Mouse (Mus musculus) lung, postnatal 36 days (tissue): Measurements from ENCODE around the gene Tbcd.

ENCODE experiments used
- DNase-seq: peaks from one replicate; pipeline ENCODE4 v3.0.0; 2022; ENCODE audit warnings: mixed read lengths

Tbcd gene

DNA sequence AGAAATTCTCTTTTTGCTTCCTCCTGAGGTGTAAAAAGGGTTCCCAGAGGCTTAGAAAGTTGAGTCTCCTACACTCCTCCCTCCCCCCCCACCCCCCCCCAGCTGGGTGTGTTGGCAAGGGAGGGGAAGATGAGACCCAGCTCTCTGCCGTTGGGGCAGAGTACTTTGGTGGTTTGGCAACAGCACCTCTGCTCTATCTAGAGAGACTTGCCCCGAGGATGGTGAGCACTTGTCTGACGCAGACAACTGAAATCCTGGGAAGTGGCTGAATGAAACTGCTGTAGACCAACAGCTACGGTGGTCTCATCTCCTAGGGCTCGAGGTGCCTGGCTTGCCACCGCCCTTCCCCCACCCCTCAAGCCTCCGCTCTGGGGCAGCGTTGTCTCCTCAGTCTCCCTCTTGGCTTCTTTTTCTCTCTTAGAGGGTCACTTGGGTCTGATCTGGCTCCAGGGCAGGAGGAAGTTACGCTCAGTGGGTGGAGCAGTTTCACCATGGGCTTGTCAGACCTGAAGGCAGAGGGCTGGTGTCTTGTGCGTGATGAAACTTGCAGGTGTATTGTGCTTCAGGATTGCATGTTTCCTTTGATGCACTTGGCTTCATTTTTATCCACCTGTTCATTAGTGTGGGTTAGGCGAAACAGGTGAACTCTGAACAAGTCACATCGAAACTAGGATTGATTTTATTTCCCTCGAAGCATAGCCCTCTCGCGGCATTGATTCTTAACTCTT lies 27.9 kb downstream of the Tbcd start:
- no peak for DNase-seq

GRCm38 (mm10) chr11:121481129-121481528 lies 29.4 kb downstream of the Tbcd start:
- no peak for DNase-seq

DNA sequence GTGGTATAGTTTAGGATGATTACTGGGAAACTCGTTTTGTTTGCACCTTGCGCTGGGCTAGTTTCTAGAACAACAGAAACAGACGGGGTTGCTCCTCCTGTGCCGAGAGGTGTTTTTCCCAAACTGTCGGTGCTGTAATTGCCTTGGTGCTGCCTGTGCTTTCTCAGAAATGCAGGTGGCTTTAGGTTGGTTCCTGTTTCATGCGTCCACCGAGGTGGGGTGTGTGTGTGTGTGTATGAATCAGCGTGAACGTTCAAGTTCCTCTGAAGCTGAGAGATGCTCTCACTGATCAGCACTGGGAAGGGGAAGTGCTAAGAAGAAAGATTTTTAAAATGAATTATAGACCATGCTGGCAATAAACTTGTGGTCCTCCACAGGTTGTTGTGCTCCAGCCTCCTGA lies 34.1 kb downstream of the Tbcd start:
- peak; percentile 21 for DNase-seq

DNA sequence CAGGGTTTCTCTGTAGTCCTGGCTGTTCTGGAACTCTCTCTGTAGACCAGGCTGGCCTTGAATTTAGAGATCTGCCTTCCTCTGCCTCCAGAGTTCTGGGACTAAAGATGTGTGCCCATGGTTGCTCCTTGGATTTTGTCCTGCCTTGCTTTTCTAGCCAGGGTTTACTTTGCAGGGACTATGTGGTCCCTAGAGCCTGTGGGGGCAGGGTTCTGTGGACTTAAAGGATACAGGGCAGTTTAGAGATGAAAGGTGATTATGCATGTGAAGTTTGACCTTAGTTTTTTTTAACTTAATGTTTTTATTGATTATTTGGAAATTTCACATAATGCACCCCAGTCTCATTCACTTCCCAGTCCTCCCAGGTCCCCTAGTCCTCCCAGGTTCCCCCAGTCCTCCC lies 38.9 kb downstream of the Tbcd start:
- no peak for DNase-seq

DNA sequence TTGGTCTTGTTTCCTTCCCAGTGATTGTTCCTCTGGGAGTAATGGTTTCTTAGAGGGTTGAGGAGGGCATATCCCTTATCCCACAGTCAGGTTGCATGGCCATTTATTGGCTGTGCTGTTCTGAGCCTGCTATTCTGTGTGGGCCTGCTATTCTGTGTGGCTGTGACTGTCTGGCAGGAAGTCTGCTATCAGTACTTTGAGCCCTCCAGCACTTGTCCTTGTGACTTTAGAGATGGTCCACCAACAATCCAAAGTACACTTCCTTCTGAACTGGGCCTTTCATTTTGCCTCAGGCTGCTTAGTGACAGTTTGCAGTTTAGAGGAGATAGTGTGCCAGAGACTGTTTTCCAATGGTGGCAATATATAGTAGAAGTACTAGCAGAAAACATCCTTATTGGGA lies 48.8 kb downstream of the Tbcd start:
- DNase-seq, result no peak

GRCm38 (mm10) chr11:121501525-121501924 lies 49.8 kb downstream of the Tbcd start:
- no peak for DNase-seq

DNA sequence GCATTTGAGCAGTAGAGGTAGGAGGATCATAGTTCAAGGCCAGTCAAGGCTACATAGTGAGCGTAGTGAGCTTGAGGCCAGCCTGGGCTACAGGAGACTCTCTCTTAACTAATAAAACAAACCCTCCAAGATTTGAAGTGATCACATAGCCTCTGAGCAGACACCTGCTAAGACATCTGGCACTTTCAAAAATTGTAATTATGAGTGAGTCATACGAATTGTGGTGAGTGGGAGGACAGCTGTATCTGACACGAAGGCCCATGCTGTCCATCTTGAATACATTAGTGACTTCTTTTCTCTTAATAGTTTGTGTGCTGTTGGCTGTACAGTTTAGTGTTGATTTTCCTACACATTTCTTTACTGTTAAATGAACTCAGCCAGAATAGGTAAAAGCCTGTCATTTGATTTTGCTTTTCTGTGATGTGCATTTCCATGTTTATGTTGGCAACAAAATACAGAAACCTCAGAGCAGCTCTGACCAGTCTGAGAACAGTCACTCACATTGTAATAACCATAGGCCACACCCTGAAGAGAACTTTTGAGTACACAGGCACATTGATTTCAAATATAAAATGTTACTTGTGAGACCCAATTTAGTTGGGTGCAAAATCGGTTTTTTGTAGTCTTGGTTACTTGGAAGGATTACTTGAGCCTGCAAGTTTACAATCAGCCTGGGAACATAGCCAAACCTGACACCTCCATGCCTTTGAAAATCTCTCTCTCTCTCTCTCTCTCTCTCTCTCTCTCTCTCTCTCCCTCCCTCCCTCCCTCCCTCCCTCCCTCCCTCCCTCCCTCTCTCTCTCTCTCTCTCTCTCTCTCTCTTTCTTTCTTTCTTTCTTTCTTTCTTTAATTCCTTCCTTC lies 50.5 kb downstream of the Tbcd start:
- no peak for DNase-seq

DNA sequence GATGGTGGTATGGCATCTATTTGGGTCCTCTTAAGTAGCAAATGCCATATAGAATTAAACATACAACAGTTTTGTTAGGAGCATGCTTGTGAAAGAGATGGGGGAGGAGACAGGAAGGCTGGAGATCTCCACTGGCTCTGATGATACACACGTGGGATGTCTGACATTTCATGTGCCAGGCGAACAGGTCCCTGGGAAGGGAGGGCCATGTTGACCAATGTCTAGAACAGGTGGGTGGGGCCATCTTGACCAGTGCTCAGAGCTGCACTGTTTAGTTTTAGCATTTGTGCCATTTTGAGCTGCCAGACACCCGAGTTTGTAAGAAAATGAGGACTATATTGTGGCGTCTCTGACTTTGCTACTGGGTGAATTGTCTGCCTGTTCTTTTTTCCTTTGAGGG lies 56.7 kb downstream of the Tbcd start:
- DNase-seq, result no peak

GRCm38 (mm10) chr11:121510512-121511246 lies 58.9 kb downstream of the Tbcd start:
- DNase-seq, result peak; percentile 17

DNA sequence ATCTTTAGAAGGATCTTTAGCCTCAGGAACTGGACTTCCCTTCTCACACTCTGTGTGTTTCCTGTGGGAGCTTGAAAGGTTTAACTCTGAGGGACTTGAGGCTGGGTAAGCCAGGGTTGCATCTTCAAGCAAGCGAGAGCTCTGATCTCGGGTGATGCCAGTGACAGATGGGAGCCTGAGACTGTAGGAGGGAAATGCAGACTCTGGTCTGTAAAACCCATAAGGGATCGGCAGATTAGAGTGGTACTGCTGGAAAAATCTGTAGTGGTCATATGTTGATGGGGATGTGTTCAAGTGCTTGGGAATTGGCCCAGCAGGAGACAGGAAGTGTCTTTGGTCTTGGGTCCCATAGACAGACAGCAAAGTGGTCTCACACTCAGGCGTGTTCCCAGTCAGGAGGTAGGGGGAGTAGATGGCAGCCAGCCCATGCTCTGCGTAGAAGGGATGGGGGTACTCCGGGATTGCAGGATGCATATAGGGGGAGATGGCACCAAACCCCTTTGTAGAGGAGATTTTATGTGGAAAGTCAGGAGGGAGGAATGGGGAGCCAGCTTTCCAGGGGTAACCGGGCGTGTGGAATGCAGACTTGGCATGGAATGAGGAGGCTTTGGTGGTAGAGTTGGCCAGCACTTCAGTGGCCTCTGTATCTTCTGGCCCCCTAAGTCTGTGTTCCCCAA lies 61.3 kb downstream of the Tbcd start:
- no peak for DNase-seq

- no peak for DNase-seq
Observed at GRCm38 (mm10) chr11:121515996-121516395, 64.2 kb downstream of the Tbcd start.

DNA sequence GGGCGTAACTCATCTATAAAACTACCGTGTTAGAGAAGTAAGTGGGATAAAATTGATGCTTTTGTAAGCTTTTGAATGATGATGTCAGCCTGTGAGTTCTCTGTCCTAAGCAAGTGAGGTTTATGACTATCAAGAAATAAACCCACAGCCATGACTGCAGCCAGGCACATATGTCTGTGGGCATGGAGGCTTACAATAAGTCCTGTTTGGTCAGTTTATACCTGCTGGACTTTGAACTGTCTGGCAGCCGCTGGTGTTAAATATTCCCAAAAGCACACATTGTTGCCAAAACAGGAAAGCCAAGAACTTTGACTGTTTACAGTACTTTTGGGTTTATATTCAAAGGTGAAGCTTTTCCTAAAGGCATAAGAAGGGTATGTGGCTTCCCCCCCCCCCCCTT lies 65.2 kb downstream of the Tbcd start:
- no peak for DNase-seq

- peak; percentile 74 for DNase-seq
Observed at GRCm38 (mm10) chr11:121517687-121518465, 66.1 kb downstream of the Tbcd start.

GRCm38 (mm10) chr11:121519131-121519530 lies 67.4 kb downstream of the Tbcd start, which contains the start of gene Zfp750:
Gene Zfp750, minus strand, starts transcription at chr11:121519333.
- peak; percentile 40 for DNase-seq

DNA sequence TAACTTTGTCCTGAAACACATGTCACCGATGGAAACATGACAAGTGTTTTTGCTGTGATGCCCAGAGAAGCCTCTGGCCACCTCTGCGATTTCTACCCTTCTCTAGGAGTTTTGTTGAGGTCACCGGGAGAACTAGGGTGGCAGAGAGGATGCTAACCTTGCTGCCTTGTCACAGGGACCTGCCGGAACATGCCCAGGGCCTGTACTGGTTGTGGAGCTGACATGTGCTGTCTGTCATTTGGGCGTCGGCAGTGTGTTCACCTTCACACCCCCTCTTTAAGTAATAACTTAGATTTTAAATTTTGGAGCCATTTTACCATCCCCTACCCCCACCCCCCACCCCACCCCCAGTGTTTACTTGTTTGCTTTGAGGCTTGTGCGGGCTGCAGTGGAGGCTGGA lies 68.0 kb downstream of the Tbcd start:
- no peak for DNase-seq

DNA sequence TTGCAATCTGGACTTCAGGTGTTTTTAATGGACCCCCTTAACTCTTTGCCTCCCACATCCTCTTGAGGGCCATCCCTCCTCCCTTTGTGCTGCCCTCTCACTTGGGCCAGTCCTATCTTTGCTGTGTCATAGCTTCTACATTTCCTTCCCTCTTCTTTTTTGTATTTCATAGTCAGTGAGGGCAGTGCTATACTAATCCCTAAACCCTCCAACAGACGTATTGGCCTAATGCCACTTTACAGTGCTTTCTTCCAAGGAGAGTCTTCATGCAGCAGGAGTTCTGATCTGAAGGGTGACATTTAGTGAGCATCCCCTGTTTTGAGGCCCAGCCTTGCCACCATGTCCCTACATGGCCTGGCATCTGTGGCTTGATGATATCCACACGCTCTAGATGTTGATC lies 69.0 kb downstream of the Tbcd start:
- DNase-seq, result no peak

DNA sequence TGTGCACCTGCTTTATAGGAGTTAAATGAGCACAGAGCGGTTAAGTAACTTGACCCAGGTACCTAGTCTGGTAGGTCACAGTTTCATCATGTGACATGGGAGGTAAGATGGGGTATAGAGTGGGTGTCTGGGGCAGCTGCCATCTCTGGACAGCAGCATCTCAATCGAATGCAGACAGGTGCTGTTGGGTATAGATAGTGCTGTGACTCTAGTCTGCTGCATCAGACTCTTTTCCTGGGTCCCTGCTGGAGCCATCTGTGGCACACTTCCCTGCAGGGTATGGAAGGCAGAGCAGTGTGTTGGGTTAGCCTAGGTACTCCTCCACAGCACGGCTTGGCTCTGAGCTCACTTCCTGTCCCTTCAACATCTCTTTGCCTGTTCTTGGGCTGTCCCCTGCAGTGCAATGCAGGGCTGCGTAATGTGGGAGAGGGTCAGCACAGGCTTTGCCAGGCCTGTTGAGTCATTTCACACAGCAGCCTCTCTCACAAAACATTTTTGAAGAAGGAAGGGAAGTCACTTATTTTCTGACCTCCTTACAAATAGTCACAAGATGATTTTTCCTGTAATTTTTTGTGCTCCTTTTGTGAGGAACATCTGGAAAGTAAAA lies 70.5 kb downstream of the Tbcd start:
- DNase-seq, result no peak

GRCm38 (mm10) chr11:121524191-121524590 lies 72.4 kb downstream of the Tbcd start:
- peak; percentile 38 for DNase-seq

GRCm38 (mm10) chr11:121529747-121530146 lies 78.0 kb downstream of the Tbcd start:
- DNase-seq, result no peak

GRCm38 (mm10) chr11:121536528-121536927 lies 84.8 kb downstream of the Tbcd start:
- DNase-seq, result no peak

DNA sequence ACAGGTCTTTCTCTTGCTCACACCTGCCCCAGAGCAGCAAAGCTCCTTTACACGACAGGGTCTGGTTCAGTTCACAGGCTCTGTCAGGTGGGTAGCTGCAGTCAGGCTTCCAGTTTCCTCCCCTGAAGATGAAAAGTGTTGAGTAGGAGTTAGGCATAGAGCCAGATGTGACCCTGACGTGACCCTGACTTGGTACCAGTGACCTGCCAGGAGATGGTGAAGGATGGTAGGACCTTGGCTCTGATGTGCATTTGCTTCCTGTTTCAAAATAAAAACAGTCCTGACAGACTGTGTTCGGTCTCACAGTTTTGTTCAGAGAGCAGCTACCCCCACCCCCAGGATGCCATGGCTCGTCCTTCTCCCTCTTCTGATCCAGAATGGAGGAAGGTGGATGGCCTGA lies 90.7 kb downstream of the Tbcd start:
- no peak for DNase-seq
